Mouse (Mus musculus) liver, postnatal 0 days (tissue): ENCODE measurements around the gene Tnik.

ENCODE experiments used
- CTCF ChIP-seq: sonication (generic); IDR thresholded peaks from 2 replicates; pipeline ENCODE4 v1.5.1; 2016; ENCODE audit warnings: antibody characterized with exemption, low read depth
- EP300 ChIP-seq: IDR thresholded peaks from 2 replicates; pipeline ENCODE4 v1.6.1; 2016; ENCODE audit warnings: antibody characterized with exemption, low read depth, mild to moderate bottlenecking

- TF ChIP-seq CTCF (no peak), EP300 (no peak)
Observed at GRCm38 (mm10) chr3:28467148-28467754, 204.2 kb downstream of the Tnik start.
